Mouse (Mus musculus): Measurements from ENCODE around the gene Tmem150a.

GRCm38 (mm10) chr6:72367460-72367974, 12.3 kb downstream of the Tmem150a start:
- TF ChIP-seq CTCF (conservative IDR thresholded peaks at IDR 0.05; ENCODE audit: low read length): no peak
- no peak for TF ChIP-seq NANOG (IDR thresholded peaks at IDR 0.05; ENCODE audit: borderline replicate concordance, low read length)
- no peak for TF ChIP-seq POU5F1 (IDR thresholded peaks at IDR 0.05; ENCODE audit: borderline replicate concordance, low read length)

Data from E14TG2a.4 (cell line).